Mouse (Mus musculus) heart, embryonic 12.5 days (tissue): ENCODE results near the gene Rnls. TPM values are rescaled to one million over a fixed set of nuclear protein-coding genes. Genes with fewer than 3 reads are reported as not detected.

ENCODE experiments used
- microRNA-seq: library from miRNA; unstranded; fragments of <30 nt; microRNA quantifications from one replicate; pipeline ENCODE4, GENCODE M21; 2017
- polyA plus RNA-seq: library from polyadenylated mRNA; unstranded; fragments of >200 nt; fragmentation: Nextera tagmentation; extraction: Ambion mirVana; gene quantifications from 2 replicates; pipeline ENCODE4 v1.2.1, GENCODE M21; 2016

Rnls gene
- polyA plus RNA-seq, 1 experiment from 2014 or later, result 9.5 TPM

Small RNAs within 50 kb of the gene (microRNA-seq; reads per million reads assigned to microRNA genes)
- gene Mir3970, result not detected

Other genes with a start within 250 kb of the Rnls start
- not detected in 2 replicates for gene Lipo4, start 125.5 kb upstream of the Rnls start, polyA plus RNA-seq
- not detected in 2 replicates for gene Gm8978, start 233.0 kb upstream of the Rnls start, polyA plus RNA-seq